Mouse (Mus musculus) heart, adult 18-20 months (tissue): ENCODE results near the gene Haao. TPM values are rescaled to one million over a fixed set of nuclear protein-coding genes. Genes with fewer than 3 reads are reported as not detected.
"Not testable (repeated sequence)": the region's sequence is repeated elsewhere in the genome, so short reads cannot be mapped to it uniquely, and the experiment has no call there.

Experiments used
- DNase-seq, 2 experiments: peaks; one replicate each; pipeline ENCODE4 v3.0.0; 2021 to 2022; ENCODE audit warnings: mixed read lengths in 1 of 2
- total RNA-seq, 2 experiments: library from RNA; stranded (reverse); gene quantifications; 2 replicates each; pipeline ENCODE4 v1.2.3; 2021

Haao gene
- total RNA-seq, 2 experiments from 2014 or later = 0.27 to 2.0 TPM

DNA sequence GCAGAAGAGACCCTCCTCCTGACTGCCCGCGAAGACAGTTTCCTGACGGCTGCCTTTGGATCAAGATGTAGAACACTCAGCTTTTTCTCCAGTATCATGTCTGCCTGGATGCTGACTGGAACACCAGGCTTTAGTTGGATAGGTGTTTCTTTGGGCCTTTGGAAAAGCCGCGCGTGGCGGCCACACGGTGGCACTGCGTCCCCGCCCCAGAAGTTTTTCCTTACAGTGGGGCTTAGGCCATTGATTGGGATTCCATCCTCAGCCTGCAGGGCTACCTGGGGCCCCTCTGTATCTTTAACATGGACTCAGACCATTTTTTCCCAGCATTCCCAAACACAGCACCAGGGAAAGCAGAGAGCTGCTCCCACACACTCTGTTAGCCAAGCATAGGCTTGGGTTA, 18.8 kb upstream of the Haao start:
- DNase-seq = peak in 1 of 2 experiments; percentile 32

DNA sequence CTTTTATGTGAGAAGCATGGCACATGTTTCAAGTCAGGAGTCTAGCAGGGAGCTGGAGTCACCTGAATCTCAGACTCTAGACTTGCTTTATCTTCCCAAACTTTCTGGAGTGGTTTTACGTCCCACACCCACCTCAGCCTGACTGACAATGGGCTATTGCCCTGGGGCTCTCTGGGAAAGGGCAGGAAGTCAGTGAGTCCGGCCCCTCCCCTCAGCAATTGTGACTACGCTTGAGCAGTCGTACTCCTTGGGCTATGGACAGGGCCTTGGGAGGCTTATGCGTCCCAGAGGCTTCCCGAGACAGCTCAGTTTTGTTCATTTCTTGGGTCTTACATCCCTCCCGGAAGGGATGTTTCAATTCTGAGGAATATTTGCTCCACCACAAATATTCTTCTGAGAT, 17.6 kb upstream of the Haao start:
- DNase-seq = no peak

DNA sequence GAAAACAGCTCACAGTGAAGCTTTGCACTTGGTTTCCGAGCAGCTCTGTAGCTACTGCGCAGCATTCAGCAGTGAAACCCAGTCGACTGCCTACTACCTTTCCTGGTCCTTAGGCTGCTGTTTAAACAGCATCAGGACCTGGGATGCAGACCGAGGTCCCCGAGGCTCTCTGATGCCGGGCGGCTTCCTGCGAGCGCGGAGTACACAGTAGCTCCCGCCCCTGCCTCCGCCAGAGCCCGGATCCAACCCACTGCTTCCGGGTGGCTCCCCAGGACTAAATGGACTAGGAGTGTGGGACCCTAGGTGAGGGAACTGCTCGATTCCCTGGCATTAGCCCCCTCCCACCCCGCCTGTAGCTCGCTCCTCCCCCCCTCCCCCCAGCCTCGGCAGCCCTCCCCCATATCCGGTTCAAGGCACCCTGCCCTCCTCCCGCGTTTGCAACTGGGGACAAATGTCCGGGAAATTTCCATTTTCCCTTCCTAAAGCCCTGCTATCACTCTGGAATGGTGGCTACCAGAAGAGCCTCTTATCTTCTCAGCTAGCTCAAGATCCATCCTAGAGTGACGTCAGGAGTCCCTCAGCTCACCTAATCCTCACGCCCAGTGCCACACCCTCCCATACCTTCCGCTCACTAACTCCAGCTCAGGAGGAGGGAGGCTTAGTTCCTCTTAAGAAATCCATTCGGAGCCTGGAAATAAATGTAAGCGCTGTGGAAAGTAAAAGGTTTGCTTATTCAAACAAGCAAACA, 14.5 kb upstream of the Haao start:
- peak; percentile 75 to 82 for DNase-seq

DNA sequence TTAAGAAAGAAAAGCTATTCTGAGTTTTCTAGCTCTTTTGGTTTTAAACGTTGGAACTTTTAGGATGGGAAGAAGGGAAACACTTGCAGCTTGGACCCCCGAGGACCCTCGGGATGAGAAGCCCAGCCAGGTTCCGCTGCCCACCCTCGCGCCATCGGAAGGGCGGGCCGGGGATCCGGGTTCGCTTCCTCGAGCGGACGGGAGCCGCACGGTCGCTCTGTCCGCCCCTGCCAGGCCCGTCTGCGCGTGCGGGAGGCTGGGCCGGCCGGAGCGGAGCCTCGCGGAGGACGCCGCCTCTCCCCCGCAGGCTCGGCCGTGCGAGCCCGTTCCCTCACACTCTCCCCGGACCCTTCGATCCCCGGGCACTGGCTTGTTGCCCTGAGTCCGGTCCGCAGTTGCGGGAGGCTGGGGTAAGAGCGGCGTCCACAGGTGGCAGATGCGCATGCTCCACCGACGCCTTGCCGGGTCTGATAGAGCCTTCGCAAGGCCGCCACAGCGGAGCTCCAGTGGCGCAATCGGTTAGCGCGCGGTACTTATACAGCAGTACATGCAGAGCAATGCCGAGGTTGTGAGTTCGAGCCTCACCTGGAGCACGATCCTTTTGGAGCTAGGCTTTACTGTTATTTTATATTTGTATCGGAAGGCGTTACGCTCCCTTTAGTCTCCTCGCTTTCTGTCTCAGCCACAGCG, 13.8 kb upstream of the Haao start:
- peak; percentile 96 to 99 for DNase-seq

DNA sequence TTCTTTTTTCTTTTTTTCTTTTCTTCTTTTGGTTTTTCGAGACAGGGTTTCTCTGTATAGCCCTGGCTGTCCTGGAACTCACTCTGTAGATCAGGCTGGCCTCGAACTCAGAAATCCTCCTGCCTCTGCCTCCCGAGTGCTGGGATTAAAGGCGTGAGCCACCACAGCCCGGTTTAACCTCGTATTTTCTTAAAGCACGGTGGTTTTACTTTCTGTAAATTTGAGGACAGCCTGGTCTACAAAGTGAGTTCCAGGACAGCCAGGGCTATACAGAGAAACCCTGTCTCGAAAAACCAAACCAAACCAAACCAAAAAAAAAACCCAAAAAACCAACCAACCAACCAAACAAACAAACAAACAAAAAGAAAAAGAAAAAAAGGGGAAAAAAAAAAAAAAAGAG, 13.2 kb upstream of the Haao start:
- not testable (repeated sequence) for DNase-seq

DNA sequence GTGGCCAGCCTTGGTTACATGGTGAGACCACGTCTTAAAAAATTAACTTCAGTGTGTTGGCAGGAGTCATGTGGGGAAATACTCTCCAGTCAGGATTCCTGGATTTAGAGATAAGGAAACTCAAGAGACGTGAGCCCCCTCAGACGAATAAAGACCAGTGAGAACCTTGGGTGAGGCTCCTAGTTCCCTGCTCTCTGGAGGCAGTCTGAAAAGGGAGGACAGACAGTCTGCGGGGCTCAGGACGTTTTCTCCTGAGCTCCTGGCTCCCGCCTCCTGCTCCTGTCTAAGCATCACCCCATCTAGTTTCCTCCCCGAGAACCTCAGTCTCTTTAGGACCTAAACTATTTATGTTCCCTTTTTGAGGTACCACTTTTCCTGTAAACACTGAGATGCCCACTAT, 12.5 kb upstream of the Haao start:
- no peak for DNase-seq

DNA sequence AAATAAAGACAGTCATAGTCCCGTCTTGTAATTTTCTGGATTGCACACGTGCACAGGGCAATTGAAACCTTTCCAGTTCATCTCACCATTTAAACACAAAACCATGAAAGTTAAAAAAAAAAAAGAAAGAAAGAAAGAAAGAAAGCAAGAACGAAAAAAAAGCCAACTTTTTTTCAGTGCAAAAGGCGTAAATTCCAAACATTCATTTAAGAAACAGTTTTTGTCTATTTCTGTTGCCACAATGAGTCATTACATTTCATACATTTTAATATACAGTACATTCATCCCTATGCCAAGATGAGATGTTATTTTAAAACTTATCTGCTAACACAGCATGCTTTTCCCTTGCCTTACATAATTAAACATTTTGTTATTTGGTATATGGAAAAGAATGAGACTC, 11.9 kb upstream of the Haao start:
- no peak for DNase-seq

DNA sequence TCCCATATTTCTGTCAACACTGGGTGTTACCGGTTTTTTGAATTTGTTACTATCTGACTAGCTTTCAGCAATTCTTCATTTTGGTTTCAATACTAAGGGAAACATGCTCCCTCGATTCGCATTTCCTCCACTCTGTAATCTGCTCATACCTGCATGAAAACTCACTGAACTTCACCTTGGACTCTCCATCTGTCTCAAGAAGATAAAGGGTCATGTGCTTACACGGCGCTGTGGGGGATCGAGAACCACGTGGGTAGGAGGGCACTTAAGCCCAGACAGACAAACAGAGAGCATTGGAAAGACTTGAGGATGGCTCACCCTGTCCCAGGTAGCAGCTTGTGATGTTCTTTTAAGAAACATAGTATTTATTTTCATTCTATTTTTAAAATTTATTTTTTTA, 10.7 kb upstream of the Haao start:
- no peak for DNase-seq

DNA sequence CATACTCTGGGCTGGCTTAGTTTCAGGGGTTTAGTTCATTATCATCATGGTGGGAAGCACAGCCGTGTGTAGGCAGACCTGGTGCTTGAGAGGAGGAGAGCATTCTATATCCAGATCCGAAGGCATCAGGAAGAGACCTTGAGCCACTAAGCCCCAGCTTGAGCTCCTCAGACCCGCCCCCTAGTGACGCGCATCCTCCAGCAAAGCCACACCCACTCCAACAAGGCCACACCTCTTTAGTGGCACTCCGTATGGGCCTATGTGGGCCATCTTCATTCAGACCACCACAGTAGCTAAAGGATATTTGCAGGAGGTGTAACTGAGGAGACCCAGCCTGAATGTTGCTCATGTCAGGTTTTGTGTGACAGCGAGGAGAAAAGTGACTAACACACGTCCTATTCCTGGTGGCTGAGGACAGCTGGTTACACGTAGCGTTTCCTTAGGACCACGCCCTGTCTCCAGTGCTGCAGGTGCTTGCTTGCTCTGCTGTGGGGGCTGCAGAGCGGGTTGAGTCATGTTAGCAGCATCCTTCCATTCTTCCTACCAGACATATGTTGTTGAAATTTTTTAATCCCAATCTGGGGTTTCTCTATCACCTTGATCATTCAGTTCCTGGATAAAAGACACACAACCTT, 6.6 kb upstream of the Haao start:
- no peak for DNase-seq

DNA sequence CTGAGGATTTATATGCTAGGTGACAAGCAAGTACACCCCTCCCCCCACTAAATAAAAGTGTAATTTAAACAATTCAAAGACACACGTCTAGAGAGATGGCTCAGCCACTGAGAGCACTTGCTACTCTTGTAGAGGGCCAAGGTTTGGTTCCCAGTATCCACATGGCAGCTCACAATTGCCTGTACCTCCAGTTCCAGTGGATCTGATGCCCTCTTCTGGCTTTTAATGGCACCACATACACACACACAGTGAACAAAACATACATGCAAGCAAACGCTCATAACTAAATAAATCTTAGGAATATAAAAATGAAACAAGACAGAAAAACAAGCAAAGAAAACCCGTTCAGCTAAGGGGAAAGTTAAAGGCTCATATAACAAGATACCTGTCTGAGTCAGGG, 6.1 kb upstream of the Haao start:
- no peak for DNase-seq

DNA sequence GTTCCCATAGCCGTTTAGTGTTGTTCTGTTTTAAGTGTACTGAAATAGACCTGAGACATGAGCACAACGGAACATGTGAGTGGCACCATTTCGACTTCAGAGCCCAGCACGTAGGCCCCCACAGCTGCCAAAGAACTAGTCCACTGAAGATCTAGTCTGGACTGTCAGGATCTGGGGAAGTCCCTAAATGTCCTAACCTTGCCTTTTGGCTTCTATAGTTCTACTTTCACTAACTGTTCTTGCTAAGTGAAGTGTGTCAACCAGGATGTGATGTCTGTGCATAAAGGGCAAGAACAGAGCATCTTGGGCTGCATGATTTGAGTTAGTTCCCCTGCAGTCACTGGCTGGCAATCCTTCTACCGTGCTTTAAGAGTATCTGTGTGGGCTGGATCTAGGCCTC, 3.1 kb upstream of the Haao start:
- DNase-seq = no peak

DNA sequence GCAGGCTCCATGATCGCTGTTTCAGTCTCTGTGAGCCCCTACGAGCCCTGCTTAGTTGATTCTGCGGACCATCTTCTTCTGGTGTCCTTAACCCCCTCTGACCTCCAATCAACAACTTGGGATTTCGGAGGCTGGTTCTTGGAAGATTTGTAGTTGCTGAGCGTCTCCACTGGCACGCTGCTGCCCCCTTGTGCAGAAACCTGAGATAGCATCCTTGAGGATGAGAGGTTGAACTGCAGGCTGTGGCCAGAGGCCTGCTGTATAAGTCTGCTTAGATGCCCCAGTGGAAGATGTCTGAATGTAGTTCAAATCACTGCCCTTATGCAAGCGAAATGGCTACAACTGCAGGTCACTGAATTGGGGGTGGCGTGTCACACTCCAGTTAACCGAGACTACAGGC, 2.7 kb upstream of the Haao start:
- peak; percentile 79 to 96 for DNase-seq

DNA sequence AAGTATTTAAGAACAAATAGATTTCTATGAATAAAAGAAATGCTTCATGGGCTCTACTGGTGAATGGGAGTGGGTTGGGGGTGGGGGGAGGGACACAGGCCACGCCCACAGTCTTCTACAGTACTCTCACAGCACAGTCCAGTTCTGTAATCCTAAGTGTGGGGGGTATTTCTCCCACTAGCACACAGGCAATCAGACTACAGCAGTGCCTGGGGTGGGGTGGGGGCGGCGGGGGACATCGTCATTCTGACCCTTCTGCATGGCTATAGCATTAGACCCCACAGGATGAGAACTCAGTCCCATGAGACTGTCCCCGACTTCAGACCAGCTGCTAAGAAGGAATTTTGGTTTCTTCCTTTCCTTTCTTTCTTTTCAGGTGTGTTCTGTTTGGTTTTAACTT, 2.0 kb upstream of the Haao start:
- no peak for DNase-seq

DNA sequence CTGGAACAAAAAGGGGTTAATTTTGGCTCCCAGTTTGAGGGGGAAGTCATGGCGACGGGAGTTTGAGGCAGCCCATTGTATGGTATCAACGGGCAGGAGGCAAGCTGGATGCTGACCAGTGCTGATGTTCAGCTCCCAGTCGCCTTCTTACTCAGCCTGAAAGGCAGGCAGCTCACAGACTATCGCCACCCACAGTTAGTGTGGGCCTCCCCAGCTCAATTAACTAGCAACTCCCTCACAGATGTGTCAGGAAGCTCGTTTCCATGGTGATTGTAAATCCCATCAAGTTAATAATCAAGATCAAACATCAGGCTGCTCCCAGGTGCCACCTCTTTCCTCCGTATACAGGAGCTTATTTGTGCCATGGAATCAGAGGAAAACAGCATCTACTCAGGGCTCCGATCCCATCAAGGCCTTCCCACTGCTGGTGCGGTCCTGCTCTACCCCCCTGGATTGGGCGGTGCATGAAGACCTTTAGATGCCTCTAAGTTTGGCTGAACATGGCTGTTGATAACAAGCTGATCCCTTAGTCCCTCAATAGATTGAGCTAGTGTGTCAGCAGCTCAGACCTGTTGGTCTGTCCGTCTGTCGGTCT, 1.4 kb upstream of the Haao start:
- DNase-seq = no peak

DNA sequence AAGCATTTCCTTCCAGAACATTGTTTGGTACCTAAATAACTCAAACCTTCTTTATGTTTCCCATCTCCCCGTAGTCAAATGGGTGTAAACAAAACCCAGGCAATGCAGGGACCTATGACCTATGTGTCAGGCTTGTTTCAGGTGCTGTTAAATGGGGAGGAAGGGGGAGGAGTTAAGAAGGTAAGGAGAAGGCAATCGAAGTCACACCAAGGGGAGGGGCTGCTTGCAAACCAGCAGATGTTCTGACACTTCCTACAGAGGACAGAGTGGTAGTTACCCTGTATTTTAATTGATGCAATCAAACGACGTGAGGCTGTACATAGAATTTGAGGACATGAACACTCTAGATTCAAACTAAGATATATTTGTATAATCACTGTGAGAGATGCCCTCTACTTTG, 719 bp upstream of the Haao start:
- DNase-seq = no peak

DNA sequence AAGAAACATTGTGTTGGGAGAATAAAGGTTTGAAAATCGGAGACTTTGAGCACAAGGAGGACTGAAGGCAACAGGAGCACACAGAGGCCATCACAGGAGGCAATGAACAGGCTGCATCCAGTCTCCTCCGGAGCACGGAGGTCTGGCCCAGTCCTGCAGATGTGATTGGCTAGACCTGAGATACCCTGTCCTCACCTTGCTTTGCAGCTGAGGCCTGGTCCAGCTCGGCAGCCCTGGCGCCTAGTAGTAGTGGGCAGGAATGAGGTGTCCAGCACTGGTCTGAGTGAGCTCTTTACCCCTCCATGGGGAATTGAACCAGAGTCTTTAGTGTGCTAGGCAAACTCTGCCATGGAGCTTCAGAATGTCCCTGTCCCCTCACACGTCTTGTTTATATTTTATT, 663 bp downstream of the Haao start:
- no peak for DNase-seq

DNA sequence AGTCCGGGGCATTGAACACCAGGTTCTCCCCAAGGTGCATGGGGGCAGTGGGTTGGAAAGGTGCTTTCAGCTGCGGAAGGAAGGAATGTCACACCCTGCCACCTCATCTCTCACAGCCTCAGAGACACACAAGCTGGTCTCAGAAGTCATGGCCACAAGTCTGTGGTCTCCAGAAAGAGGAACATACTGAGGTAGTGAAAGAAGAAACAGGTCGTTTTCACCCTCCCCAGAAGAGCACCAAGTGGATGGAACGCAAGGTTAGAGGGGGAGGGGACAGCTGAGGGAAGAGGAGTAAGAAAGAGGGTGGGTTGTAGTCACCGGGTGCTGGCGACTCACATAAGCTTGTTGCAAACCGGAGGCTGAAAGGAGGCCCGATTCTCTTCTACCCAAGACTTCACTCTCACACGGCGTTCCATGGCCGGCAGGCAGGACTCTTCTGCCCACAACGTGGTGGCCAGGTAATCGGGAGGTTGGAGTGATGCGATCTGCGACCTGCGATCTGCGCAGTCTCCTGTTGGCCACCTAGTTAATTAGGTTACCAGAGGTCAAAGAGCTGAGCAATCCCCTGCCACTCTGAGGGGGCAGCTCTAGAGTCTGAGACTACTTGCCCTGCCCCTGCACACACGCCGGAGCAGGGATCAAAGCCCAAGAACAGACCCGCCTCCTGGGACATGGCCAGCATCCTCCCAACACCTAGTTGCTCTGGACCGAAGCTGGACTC, 1.3 kb downstream of the Haao start:
- DNase-seq = no peak

DNA sequence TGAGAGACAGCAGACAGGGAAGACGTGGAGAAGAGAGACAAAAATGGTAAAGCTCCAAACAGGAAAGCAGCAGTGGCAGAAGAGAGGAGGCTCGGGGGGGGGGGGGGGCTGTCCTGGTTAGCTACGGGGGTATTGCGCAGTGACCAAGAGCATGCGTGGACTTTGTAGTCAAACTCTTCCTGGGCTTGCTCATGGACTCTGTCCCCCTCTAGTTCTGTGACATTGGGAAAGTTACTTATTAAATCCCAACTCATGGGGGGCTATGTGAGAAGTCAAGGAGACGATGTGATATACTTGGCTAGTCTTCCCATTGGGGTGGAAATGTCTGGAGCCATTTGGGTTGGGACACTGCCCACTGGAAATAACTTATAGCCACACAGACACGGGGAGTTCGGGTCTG, 2.2 kb downstream of the Haao start:
- no peak for DNase-seq

DNA sequence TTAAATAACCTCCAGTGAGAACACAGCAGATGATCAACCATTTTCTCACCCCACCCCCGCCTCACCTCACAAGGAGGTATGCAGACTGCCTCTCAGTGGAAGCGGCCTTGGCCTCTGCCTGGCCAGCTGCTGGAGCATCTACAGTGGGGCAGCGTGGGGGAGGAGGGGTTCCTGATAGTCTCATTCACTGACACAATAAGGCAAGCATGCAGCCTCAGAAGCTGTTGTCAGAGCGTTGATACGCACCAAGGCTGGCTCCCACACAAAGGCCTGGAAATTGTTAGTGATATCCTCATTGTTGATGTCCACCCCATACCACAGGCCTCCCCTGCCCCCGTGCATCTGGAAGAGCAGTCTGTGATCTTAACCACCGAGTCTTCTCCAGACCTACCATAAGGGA, 4.0 kb downstream of the Haao start:
- no peak for DNase-seq

DNA sequence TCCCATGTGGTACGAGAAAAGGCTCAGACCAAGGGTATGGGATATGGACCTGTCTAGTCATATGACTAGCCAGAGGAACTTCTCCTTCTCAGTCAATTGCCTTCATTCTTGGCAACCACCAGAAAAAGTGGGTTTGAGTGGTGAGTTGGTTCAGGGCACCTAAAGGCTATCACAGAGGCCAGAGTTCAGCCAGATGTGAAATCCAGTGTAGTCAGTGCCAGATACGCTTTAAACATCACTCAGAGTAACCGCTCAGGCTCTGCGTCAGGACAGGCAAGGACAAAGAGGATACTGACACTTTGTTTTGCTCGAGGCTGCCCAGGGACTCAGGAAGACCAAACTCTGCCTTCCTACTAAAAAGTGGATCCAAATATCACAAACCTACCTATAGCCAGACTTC, 6.8 kb downstream of the Haao start:
- no peak for DNase-seq

DNA sequence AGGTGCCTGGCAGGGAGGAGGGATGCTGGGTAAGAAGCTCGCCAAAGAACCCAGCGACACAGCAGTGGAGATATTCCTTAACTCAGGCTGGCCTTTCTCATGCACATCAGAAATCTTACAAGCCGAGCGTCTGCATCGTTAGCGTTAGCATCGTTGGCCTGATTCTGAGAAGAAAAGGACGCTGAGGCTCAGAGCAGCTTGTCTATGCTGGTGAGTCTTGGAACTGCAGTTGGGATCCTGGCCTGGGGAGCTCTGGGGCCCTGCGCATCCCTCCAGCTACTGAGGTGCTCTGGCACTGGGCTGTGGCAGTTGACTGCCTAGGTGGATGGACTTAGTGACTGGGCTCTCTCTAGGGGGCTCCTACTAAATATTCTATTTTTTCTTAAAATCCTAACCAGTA, 8.6 kb downstream of the Haao start:
- no peak for DNase-seq

DNA sequence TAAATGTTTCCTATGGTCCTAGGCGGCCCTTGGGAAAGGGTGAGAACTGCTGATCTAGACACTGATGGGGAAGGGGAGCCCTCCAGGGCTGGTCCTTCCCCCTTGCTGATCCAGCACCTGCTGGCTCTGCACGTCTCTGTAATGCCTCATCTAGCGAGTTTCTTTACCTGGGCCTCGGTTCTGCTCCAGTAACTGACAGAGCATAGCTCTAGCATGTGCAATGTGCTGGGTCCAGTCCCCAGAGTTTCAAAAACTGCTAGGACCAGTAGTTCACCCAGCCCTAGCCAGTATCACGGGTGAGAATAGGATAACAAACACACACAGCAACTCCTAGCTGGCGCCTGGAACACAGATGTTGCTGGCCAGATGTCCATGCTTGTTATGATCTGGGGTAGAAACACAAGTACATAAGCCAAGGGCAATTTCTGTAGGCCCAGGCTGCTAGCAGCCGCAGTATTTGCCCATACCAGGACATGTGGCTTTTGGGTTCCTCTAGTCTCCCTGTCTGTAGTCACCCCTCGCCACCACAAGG, 10.0 kb downstream of the Haao start:
- DNase-seq = no peak
